Mouse (Mus musculus) bone marrow macrophage, adult 2 months (primary cell): ENCODE data around the gene Fam155a.

Source experiments
- CTCF ChIP-seq: IDR thresholded peaks from 2 replicates; pipeline ENCODE4 v1.5.1; 2012; ENCODE audit warnings: low read depth, mild to moderate bottlenecking, low read length, moderate library complexity
- POLR2A ChIP-seq: IDR thresholded peaks from 2 replicates; pipeline ENCODE4 v1.6.1; 2012; ENCODE audit warnings: mild to moderate bottlenecking, low read depth, low read length, borderline replicate concordance

- TF ChIP-seq POLR2A (no peak), CTCF (no peak)
Observed at GRCm38 (mm10) chr8:9347163-9347562, 423.8 kb downstream of the Fam155a start.
